Mouse (Mus musculus) cerebellum, adult 8-10 months (tissue): ENCODE data around the gene Slc38a7.
"Not testable (repeated sequence)": the region's sequence is repeated elsewhere in the genome, so short reads cannot be mapped to it uniquely, and the experiment has no call there.

Experiments
- DNase-seq: peaks from one replicate; pipeline ENCODE4 v3.0.0; 2022

Slc38a7 gene

GRCm38 (mm10) chr8:95853102-95853843 lies at the start of gene Slc38a7:
Gene Slc38a7, minus strand, starts transcription at chr8:95853539.
- peak; percentile 71 for DNase-seq

DNA sequence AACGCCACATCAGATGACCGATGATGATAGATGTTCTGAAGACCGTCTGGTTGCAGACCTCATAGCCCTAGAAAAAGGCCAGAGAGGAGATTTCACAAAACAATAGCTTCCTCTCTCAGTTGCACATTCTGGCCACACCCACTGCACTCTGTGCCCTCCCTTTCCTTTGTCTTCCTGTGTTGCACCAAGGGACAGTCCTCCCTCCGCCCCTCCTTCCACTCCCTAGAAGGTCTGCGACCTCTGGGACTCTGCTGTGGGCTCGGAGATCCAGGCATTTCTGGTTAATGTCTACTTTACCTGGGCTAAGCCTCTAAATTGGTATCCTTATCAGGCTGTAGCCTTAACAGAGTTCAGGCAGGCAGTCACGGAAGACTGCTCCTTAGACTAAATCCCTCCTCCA lies 48.5 kb upstream of the Slc38a7 start:
- DNase-seq: no peak

DNA sequence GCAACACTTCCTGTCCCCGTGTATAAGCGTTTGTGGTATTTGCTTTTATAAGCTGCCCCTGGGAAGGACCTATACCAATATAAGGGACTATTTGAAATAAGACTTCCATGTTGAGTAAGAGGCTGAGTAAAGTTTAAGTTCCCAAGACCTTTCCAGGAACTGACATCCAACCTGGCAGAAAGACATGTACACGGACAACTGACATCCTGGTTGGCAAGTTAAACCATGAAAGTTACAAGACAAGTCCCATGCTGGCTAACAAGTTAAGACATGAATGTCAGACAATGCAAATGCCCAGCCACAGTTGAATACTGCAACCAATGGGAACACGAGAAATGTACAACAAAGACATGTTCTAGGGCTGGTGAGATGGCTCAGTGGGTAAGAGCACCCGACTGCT lies 40.4 kb upstream of the Slc38a7 start:
- DNase-seq: no peak

DNA sequence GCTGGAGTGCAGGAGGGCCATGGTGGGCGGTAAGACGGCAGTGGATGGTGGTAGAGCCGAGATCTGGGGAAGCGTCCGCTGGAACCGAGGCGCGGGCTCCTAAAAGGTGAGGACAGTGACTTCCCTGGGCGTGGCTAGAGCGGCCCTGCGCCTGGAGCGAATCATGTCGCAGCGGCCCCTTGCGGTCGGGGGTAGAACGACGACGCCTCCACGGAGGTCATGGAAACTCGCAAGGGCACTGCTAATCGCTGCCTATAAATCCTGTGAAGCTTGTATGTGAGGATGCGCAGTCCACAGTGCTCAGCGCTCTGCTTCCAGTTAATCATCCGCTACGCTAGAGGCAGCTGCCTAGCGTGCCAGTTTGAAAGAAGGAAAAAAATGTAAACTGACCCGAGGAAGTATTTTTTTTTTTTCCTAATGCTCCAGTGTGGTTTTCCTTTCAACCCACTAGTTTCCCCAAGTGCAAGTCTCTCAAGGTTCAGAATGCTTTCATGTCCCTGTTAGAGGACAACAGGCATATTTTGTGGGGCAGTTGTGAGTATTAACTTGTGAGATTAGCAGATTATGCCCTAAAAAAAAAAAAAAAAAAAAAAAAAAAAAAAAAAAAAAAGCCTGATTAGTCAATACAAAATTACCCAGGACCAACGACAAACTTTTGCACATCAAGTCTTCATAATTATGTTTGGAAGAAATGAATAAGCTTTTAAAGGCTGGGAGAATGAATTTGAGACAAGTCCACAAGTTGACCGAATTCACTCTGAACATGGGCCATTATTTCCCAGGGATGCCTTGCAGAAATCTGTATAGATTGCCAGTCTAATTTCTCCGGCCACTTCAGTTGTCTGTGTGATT lies 35.2 kb upstream of the Slc38a7 start, which contains the start of gene Got2:
TSS of gene Got2 (minus strand) at position 263 of the 852 bp plus-strand sequence.
- peak; percentile 95 for DNase-seq

- DNase-seq: peak; percentile 80
These were observed 34.4 kb upstream of the Slc38a7 start for GRCm38 (mm10) chr8:95887578-95888284.

DNA sequence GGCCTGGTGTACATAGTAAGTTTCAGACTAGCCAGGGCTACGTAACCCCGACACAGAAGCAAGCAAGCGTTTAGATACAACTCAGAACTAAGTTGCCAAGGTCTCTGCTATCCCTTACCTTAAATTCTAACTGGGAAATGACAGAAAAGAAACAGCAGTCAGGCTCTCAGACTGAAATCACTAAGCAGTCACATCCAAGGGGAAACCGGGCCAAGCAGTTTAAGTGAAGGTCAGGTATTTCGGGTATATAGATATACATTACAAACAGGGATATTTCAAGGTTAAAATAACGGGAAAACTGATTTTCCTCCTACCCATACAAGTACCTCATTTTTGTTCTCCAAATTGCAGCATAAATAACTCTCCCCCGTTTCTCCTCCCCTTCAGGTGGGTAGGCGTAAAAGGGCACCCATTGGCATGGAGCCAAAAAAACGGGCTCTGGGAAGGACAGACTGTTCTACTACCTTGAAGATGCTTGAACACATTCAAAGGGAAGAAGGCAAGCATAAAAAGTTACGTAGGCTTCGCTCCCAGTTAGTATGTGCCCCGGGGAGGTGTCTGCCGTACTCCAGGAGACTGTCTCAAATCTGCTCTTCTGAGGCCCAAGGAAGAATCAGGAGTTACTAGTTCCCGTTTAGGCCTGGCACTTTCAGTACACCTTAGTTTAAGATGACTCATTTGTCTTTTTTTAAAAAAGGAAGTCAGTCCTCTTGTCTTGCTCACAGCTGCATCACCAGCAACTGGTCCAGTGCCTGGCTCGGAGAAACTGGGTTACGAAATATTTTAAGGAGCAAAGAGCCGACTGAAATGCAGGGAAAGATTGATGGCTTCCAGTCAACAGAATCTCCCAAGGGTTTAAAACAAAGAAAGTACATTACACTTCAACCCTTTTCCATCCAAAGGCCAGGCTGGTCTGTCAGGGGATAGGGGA lies 33.6 kb upstream of the Slc38a7 start:
- peak; percentile 40 for DNase-seq

DNA sequence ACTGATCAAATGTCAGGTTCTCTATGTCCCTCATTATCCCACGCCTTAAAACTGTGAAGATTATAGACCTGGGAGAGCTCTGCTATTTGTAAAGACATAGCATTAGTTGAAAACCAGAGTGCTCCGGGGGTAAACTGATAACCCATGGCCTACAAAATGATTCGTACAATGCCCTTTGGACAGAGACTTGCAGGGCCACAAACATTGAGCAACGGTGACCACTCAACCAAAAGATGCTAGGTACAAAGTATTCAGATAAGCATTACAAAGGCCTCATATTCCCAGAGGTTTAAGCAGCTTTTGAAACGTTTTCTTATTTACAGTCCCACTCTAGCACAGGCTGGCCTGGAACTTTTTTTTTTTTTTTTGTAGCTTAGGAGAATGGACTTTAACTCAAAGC lies 32.6 kb upstream of the Slc38a7 start:
- DNase-seq: no peak

GRCm38 (mm10) chr8:95885271-95885841 lies 32.0 kb upstream of the Slc38a7 start:
- DNase-seq: no peak

DNA sequence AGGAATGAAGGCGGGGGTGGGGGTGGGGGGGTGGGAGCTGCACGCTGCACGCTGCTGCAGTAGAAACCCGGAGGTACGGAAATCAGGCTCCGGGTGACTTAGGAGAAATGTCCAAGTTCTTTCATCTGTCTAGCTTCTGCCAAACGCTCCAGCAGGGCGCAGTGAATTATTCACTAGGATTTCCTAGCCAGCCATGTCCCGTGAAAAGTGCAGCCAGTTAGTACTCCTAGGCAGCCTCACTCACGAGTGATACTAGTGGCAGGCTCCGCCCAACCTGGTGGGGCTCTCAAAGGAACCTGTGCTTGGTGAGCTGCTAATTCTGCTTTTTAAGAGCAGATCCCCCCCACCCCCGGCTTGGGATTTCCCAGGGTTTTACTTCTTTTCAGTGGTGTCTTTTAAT lies 31.2 kb upstream of the Slc38a7 start:
- no peak for DNase-seq

- no peak for DNase-seq
These were observed 28.9 kb upstream of the Slc38a7 start for GRCm38 (mm10) chr8:95882191-95882590.

GRCm38 (mm10) chr8:95881576-95881975 lies 28.2 kb upstream of the Slc38a7 start:
- no peak for DNase-seq

DNA sequence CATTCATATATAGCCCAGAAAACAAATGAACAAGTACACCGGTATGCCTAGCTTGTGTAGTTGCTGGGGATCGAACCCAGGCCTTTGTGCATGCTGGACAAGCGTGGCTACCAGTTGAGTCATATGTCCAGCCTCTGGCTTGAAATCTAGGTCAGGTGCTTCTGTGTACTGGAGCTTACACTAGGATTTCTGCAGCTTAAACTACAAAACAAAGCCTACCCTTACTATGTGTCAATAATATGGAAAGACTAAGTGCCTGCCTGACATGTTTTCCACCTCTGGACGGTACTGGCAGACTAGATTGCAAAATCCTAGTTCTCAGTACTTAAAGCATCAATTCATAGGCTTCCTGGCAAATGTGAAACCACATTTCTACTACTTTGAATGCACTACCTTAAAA lies 26.5 kb upstream of the Slc38a7 start:
- DNase-seq: no peak

- no peak for DNase-seq
These were observed 25.0 kb upstream of the Slc38a7 start for GRCm38 (mm10) chr8:95878176-95878962.

GRCm38 (mm10) chr8:95875270-95875669 lies 21.9 kb upstream of the Slc38a7 start:
- DNase-seq: no peak

- DNase-seq: no peak
These were observed 18.4 kb upstream of the Slc38a7 start for GRCm38 (mm10) chr8:95871690-95872089.

DNA sequence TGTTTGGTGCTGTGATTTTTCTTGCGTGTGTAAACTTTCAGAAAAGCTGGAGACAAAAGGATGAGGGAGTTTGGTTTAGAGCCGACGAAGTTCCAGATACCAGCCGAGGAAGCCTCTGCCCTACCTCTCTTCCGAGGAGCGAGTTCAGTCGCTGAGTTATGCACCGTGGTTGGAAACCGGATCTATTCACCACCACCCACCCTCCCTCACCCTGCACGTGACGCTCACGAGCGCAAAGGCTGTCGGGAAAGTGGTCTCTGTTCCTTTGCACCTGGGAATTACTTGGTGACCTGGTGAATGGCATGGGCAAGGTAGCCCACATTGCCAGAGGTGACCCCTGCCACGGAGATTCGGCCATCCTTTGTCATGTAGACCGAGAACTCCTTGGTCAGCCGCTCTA lies 11.5 kb upstream of the Slc38a7 start:
- not testable (repeated sequence) for DNase-seq

- DNase-seq: not testable (repeated sequence)
These were observed 10.6 kb upstream of the Slc38a7 start for GRCm38 (mm10) chr8:95863761-95864440.

DNA sequence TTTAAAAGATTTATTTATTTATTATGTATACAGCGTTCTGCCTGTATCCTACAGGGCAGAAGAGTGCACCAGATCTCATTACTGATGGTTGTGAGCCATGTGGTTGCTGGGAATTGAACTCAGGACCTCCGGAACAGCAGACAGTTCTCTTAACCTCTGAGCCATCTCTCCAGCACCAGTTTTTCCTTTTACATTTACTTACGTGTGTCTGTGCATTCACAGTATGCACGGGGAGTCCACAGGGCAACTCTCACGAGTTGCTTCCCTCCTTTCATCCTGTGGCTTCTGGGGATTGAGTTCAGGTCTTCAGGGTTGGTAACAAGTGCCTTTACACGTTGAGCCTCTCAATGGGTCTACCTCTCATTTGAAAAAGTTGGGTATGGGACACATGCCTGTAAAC lies 835 bp upstream of the Slc38a7 start:
- no peak for DNase-seq

- no peak for DNase-seq
These were observed 1.0 kb downstream of the Slc38a7 start for GRCm38 (mm10) chr8:95852290-95852689.

GRCm38 (mm10) chr8:95850326-95850725 lies 3.0 kb downstream of the Slc38a7 start:
- no peak for DNase-seq
